Mouse (Mus musculus): ENCODE measurements around the gene Atg10.

The Atg10 gene

DNA sequence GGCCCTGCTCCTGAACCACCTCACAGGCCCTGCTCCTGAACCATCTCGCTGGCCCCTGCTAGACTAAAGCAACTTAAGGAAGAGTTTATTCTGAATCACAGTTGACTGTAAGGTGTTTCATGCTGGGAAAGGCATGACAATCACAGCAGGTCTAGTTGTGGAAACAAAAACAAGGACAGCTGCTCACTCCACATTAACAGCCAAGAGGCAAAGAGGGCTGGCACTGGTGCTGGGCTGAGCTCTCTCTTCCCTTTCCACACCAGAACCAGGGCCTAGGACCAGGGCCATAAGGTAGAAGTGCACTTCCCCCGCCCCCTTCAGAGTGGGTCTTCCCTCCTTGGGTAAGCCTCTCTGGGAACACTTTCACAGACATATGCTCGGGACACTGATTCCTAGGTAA, 48.4 kb downstream of the Atg10 start:
- no peak for DNase-seq (ENCODE audit: low spot score)

DNA sequence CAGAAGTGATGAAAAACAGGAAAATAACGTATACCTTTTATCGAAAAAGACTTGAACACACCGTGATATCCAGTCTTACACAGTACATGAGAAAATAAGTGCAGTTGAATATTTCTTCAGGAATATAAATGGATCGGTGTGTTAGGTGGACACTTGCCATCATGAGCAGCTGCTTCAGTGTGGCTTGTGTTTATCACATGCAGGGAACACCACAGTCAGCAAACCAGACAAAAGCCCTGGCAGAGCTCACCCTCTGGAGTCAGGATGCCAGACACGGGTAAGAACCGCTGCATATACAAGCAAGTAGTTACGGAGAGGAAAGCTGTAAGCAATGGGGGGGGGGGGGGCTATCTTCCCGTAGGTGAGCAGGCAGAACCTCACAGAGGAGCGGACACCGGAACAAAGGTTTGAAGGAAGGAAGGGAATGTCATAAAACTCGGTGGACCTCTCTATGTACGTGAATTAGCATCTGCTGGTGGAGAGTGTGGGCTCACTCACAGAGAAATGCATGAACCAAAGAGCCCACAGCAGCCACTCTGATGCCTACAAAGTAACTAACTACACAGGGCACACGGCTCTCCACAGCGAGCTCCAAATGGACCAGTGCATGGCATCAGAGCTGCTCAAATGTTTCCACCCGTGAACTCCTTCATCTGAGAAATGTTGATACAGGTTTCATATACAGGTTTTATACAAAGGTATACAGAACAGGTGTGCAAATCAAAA, 51.8 kb downstream of the Atg10 start:
- DNase-seq (ENCODE audit: low spot score): no peak

DNA sequence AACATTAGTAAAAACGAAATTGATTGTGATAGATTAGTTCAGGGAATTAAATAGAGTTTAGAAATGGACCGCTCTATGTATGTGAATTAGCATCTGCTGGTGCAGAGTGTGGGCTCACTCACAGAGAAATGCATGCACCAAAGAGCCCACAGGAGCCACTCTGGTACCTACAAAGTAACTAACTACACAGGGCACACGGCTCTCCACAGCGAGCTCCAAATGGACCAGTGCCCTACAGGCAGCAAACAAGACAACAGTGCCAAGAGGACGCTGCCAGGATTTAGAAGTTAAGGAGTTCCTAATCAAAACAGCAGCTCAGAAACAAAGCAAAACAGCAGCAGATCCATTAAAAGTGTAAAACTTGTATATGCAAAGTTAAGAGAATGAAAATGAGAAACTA, 52.6 kb downstream of the Atg10 start:
- DNase-seq (ENCODE audit: low spot score): no peak

DNA sequence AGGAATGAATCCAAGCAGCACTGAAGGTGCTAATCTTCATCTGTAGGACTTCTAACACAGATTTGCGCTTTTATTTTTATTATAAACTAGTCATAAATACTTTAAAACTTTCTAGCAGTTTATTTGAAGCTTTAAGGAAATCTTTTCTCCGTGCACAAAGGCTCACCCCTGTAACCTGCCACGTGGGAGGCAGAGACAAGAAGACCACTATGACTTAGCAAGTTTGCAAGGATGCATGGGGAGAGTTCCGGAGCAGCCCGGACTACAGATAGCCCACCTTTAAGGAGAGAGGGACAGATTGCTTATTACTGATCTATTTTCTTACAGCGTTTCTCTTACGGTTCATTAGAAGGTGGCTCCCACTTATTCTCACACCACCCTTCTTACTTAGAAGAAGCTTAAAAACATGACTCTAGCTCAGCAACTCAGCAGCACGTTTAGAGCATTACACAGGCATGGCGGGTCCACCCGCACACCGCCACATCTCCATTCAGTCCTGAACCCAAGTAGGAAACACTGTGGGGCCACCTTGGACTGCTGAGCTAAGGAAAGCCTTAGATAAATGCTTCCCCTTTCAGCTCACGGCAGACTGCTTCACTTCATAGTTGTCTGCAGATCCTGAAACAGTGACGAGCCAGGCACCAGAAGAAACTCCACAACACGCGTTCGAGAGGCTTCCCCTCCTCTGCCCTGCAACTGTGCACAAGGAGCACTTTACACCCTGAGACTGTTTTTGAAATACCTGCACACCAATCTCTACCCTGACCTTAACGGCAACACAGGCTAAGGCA, 54.0 kb downstream of the Atg10 start:
- no peak for DNase-seq (ENCODE audit: low spot score)

DNA sequence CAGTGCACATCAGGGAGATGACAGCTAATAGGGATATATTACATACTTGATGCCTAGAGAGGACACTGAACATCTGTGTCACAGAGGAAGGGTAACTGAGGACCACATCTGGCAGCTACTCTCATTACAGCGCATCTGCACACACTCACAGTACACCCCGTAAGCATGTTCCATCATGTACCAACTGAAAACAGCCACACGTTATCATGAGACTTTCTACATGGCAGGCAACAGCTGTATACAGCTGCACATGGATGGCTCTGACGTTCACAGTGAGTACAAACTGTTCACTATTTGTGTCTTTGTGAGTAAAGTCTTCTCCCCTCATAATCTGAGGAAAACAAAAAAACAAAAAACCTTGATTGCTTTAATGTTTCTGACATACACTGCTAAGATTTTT, 55.3 kb downstream of the Atg10 start:
- no peak for DNase-seq (ENCODE audit: low spot score)

DNA sequence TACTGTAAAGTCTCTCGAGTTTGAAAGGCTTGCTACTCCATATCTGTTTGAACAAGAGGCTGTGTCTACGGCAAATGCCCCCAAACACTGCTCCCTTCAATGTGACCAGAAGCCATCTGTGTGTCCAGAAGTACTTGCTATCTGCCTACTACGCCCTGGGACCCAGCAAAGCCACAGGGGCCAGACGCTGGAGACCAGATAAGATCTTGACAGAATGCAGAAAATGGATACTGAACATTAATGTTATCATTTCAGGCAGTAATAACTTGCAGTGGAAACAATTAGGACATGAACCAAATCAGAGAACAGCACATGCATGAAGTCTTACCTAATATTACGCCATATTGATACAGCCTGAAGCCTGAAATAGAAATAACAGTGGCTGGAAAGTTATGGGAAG, 56.2 kb downstream of the Atg10 start:
- no peak for DNase-seq (ENCODE audit: low spot score)

DNA sequence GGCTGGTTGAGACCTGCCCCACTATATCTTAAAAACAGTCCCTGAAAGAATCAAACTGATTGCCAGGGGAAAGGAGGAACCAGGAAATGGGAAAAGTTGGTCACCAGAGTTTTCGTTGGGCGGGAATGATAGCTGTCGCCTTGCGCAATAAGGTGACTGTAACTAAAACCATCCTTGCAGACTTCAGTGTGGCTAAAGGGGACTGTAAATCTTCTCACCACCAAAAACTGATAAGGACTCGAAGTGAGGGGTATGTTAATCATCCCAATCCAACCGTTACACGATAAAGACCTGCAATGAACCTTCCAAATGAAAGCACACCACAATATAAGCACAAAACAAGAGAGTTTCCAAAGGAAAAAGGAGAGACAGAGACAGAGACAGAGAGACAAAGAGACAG, 57.5 kb downstream of the Atg10 start:
- DNase-seq (ENCODE audit: low spot score): no peak

DNA sequence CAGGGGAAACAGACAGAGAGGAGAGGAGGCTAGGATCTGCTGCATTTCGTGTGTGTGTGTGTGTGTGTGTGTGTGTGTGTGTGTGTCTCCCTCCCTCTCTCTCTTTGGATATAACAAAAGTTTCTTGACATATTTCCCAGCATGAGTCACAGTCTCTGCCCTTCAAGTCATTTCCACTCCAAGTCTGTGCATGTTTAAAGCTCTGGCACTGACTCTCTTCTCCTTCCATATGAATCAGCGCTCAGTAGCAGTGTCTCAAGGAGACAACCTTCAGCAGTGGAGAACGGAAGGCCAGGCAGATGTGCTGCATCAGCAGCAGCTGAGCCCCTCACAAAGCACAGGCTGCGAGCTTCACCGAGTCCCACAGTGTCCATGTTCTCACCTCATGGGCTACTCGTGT, 58.6 kb downstream of the Atg10 start:
- DNase-seq (ENCODE audit: low spot score): no peak

DNA sequence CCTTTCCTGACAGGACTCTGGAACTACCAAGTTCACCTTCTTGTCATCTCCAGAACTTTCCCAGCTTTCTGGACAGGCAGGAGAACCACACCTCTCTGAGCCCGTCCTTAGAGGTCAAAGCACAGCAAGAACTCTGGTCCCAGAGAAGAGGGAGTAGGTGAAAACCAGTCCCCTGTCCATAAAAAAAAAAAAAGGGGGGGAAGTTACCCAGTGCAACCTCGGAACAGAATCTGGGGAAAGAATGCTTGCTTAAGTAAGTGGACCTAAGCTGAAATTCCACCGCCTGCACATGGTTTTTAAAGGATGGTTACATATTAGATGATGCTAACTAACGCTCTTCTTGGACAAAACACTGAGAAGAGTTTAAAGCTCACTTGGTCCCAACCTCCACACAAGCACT, 60.5 kb downstream of the Atg10 start:
- DNase-seq (ENCODE audit: low spot score): no peak

DNA sequence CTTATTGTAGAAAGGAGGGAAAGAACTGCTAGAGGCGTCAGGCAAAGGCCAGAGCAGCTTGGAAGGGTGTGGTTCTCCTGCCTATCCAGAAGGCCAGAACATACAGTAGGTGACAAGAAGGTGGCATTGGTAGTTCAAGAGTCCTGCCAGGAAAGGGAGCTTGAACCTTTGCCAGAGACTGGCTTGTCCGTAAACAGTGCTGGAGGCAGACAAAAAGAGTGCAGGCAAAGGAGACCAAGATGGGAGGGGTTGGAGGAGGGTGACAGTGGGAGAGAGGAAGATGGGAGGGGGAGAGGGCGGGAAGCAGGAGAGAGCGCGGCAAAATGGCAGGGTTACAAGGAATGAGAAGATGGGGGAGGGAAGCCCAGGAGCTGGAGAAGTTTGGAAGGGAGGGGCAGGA, 61.3 kb downstream of the Atg10 start:
- DNase-seq (ENCODE audit: low spot score): no peak

DNA sequence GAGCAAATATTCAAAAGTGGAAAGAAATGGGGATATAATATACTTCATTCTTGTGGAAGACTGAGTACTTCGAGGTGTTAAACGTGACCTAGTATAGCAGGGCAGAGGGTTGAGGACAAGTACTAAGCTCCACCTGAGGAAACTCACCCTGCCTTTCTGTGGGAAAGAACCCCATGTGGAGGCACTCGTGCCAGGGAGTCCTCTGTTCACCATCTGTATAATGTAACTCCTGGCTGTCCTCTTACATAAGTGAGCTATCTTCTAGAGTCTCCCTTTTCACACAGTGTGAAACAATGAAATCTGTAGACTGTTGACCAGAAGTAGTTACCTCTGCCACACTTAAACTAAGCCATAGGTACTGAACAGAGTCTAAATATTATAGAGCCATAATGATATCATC, 63.2 kb downstream of the Atg10 start:
- no peak for DNase-seq (ENCODE audit: low spot score)

DNA sequence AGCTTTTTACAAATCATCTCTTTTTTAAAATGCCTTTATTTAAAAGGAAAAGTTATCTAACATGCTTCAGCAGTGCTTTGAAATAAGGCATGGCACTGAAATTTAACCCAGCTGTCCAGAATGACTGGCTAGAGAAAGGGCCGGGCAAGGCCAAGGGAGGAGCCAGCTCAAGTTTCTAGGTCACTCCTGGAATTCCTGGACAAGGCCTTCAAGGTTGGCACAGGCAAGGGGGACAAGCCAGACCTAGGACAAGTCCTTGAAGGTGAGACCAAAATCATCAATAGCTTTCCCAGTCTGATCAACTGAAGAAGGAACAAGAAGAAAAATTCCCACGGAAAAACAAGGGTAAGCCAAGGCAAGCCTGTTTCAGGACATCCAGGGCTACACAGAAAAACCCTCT, 63.9 kb downstream of the Atg10 start:
- no peak for DNase-seq (ENCODE audit: low spot score)

DNA sequence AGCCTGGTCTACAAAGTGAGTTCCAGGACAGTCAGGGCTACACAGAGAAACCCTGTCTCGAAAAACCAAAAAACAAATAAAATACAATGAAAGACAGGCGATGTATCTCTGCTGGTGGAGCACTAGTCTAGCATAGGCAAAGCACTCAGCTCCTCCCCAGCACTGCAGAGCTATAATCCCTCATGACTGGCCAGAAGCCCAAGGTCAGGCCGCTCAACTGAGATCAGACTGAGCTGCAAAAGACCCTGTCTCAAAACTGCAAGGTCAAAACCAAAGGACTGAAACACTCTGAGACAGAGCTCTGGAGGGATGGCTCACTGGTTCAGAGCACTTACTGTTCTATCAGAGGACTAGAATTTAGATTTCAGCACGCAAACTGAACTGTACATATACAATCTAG, 65.8 kb downstream of the Atg10 start:
- no peak for DNase-seq (ENCODE audit: low spot score)

DNA sequence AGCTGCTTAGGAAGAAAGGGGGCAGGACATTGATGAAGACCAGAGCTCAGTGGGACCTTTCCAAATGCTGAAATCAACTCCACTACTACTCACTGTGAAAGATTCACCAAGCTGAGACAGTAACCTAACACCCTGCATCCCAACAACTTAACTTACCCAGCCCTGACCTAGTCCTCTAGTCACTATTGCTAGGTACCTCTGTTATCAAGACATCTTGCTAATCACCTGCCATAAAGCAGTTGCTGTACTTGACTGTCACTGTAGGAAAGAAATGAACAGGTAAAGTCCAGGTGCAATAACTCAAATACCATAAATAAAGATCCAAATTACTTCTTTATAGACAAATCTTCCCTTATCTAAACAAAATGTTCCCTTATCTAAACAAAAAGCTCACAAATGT, 66.3 kb downstream of the Atg10 start:
- no peak for DNase-seq (ENCODE audit: low spot score)

DNA sequence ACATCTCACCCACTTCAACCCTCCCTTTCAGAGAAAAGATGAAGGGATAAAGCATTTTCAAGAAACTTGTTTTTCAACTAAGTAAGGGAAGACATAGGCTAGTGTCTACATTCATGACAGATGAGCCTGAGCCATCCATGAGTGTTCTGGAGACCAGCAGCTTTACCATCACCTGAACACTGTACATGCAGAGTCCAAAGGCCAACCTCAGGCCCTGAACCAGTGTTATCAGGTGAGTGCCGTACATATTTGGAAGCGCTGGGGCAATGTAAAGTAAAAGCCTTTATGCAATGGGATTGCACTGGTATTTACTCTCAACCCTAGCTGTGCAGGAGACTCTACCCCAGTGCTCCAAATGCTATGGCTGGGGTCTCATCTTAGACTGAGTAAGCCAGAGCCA, 66.8 kb downstream of the Atg10 start:
- DNase-seq (ENCODE audit: low spot score): no peak

DNA sequence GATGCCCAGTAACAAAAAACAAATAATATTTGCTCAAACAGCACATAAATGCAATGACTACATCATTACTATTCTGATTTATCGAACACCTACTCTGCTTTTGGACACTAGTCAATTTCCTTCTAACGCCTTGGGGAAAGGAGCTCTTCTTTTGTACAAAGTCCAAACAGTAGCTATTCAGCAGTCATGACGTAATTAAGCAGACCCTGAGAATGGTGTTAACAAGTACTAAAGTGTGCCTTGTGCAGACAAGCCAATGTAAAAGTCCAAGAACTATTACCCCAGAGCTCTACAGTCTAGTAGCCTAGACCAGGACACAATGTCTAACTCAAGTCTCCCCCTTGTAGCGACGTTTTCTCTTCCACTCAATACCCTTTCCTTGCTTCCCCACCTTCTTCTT, 67.5 kb downstream of the Atg10 start:
- no peak for DNase-seq (ENCODE audit: low spot score)

DNA sequence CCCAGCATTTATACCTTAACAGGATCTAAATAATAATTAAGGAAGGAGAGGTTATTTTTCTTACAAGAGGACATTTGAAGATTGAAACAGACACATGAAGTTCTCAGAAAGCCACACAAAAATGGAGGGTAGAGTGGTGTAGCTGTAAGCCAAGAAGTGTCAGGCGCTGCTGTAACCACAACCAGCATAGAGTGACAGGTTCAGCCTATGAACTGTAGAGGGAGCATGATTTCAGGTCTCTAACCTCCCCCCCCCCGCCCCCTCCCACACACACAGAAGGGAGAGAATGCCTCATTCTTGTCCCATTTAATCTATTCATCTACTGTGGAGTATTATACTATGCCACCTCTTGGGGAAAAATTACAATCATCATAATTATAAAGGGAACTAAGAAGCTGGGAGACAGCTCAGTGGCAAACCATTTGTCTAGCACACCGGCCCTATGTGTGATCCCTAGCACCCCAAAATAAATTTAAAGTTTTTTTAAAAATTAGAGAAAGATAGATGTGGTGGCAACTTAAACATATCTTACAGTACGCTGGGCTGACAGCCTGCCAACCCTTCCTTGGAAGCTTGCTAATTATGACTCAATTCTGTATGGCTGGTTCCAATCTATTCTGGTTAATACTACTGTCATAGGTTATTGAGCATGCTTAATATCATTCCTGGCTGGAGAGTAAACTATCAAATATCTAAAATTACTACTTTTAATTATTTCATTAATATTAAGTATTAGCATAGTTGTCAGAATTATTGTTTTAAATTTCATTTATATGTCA, 68.2 kb downstream of the Atg10 start:
- no peak for DNase-seq (ENCODE audit: low spot score)

DNA sequence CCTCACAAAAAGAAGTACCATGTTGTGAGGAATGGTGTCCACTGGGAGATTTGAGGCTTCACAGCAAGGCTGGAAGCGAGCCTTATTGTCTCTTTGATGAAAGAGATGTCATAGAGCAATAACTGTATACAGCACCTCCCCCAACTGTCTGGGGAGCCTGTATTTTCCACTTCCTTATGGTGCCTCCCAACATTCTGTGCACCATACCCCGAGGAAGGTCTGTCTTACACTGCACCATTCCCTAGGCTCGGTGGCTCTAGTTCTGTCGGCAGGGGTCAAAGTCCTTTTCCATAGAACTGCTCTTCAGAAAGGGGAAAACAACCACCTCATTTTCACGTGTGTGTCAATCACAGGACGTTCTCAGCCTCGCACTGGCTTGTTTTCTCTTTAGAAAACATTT, 69.1 kb downstream of the Atg10 start:
- no peak for DNase-seq (ENCODE audit: low spot score)

DNA sequence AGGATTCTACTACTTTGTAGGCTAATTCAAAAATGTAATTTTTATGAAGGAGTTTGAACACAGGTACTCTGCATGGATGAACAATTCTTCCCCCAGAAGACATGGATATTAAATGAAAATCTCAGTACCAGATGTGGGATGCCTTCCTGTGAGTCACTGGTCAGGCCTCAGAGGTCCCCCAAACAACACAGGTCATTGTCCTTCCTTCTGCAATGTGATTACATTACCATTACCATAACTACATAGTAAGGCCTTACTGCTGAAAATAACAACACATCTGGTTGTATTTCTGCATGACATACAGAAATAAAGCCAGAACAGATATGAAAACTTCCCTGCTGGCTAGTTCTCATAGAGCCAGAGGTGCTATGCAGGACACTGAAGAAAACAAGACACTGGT, 87.4 kb downstream of the Atg10 start:
- DNase-seq (ENCODE audit: low spot score): no peak

DNA sequence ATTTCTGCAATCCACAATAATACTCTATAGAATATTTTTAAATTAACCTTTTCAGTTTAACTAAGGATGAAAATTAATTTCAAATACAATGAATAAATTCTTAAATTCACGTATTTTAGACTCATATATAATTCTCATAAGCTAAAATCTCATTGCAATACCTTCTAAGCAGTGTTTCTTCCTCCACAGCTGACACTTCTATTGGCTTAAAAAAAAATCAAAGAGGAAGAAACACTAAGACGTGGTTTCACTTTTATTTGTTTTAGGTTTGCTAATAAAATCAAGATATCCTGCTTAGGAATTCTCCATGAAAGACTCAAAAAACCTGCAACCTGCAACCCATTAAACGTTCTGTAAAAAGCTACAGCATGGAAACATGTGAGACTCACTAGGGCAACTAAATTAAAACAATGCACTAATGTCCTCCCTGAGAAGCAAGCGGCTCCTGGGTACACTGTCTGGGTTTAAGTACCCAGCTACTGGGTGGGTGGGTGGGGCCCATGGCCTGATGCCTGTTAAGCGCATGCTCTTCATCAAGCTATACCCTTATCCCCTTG, 90.4 kb downstream of the Atg10 start:
- no peak for DNase-seq (ENCODE audit: low spot score)

DNA sequence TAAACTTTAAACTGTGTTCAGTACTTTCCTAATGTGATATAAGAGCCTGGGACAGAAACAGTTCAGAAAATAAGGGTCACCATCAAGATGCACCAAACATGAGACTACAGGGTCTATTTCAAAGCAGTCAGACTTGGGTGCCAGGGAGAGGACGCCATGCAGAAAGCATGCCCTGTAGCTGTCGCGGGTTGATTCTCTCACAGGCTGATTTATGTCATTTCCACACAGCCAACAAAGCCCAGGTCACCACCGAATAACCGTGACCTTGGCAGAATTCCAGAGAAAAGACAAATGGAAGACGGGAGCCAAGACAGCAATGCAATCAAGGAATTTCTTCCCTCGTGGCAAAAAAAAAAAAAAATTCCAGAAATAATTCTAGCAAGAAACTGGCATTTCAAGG, 94.7 kb downstream of the Atg10 start:
- no peak for DNase-seq (ENCODE audit: low spot score)

DNA sequence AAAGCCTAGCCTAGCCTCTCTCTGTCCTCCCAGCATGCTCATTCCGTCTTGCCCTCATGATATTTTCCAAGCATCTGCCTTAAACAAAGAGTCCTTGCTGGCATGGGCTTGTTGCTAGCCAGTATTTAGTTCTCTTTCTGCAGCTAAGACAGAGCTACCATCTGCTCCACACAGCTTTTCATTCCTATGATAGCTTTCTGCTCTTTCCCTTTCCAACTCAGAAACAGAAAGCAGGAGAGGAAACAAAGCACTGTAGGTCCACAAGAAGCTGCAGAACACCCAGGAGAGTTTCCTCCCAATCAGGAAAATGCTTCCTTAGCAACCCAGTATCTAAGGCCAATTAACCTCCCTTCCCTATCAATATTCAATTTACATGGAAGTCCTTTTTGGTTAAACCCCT, 95.2 kb downstream of the Atg10 start:
- DNase-seq (ENCODE audit: low spot score): no peak

DNA sequence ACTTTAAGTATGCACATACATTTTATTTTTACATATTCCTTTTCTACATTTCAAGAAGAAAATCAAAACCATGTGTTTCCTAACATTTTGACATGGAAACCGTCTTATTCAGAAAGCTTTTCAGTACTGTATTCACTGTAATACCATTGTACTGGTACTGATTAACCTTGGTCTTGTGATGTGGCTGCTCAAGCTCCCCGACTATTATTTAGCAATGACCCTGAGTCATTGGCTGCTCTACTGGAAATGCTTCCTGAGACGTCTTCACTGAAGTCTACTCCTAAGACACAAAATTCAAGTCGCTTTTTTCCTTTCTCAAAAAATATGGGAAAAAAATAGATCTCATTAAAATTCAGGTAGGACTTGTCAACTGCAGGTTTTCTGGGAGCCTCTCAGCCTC, 105.6 kb downstream of the Atg10 start:
- DNase-seq (ENCODE audit: low spot score): no peak
